Mouse (Mus musculus) liver, adult 2 months (tissue): ENCODE measurements at regions not wholly inside any gene's neighbourhood (a gene's known extent, or its start where the extent isn't known, plus 50 kb on each side); places are given as distances from the start of the nearest gene placed in this dataset.

Source experiments
- CTCF ChIP-seq: fragments of 200-500 bp; IDR thresholded peaks from 2 replicates; pipeline ENCODE4 v1.5.1; 2011; ENCODE audit warnings: low read depth, low read length, control low read depth
- POLR2A ChIP-seq: fragments of 200-500 bp; IDR thresholded peaks from 2 replicates; pipeline ENCODE4 v1.6.1; 2011; ENCODE audit warnings: low read length, control low read depth; ENCODE audit not compliant: insufficient read depth; ENCODE audit errors: extremely low read depth

DNA sequence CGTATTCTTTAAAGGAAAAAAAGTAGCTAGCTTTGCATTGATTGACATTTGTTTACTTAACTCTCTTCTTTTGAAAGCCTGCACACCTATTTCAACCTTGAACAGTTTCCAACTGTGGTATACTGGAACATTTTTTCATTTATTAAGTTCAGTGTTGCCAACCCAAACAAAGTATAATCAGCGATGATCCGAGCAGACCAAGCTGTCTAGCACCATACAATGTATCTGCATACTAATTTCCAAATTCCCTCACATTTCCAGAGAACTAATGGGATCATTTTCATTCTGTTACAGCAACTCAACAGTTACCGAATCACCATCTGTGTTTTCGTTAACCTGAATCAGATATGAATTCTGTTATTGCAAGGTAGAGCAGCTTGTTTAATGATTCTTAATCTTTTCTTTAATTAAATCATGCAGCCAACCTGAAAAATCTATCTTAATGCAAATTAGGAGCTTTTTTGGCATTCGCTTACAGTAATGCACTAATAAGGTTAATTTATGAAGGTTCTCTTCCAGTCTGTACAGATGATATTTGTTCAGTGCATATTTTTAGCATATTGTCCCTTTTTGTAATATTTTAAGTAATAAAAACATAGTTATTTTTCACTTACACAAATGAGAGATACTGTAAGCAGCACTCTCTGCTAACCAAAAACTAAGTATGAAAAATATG, 719.5 kb upstream of the Zeb2 start:
- no peak for TF ChIP-seq POLR2A
- no peak for TF ChIP-seq CTCF
